Mouse (Mus musculus) liver, embryonic 14.5 days (tissue): ENCODE results near the gene Prpf8. TPM values are rescaled to one million over a fixed set of nuclear protein-coding genes. Genes with fewer than 3 reads are reported as not detected.
A peak's percentile ranks its signal among the peaks of the same experiment; 100 is the strongest.

Experiments used
- ATAC-seq: fragments of 200-750 bp; cut with Nextera tagmentation; 2 replicates; pipeline ENCODE4 v1.8.0; 2017; ENCODE audit warnings: moderate number of reproducible peaks, mild to moderate bottlenecking, moderate library complexity; ENCODE audit not compliant: insufficient read depth
- DNase-seq, 3 experiments: peaks; one replicate each; pipeline ENCODE4 v3.0.0-alpha.2; 2012 to 2013; ENCODE audit warnings: low read depth in 3 of 3, low spot score in 3 of 3
- H3K27ac ChIP-seq: fragments of 300-500 bp; sonication (generic); 2 replicates; pipeline ENCODE4 v1.5.1; 2014; ENCODE audit warnings: moderate library complexity, mild to moderate bottlenecking, control low read depth, inconsistent platforms
- H3K27me3 ChIP-seq: fragments of 300-500 bp; sonication (generic); 2 replicates; pipeline ENCODE4 v1.6.1; 2014; ENCODE audit warnings: mild to moderate bottlenecking, low read length, moderate library complexity; ENCODE audit not compliant: control insufficient read depth, insufficient read depth
- H3K36me3 ChIP-seq: fragments of 300-500 bp; sonication (generic); replicated peaks from 2 replicates; pipeline ENCODE4 v1.6.1; 2014; ENCODE audit warnings: low read depth; ENCODE audit not compliant: control insufficient read depth, insufficient read depth
- H3K4me1 ChIP-seq, 2 experiments: fragments of 200-500 bp in 1 of 2; fragments of 300-500 bp in 1 of 2; sonication (generic) in 1 of 2; replicated peaks; 2 replicates each; pipeline ENCODE4 v1.6.1; 2012 to 2014; ENCODE audit warnings: antibody characterized with exemption in 1 of 2, inconsistent platforms in 1 of 2, low read length in 1 of 2; ENCODE audit not compliant: control insufficient read depth in 2 of 2, insufficient read depth in 2 of 2
- H3K4me2 ChIP-seq: fragments of 300-500 bp; sonication (generic); 2 replicates; pipeline ENCODE4 v1.6.1; 2014; ENCODE audit warnings: low read depth, mild to moderate bottlenecking, control low read depth, moderate library complexity
- H3K4me3 ChIP-seq, 2 experiments: fragments of 200-500 bp in 1 of 2; fragments of 300-500 bp in 1 of 2; sonication (generic) in 1 of 2; 2 replicates each; pipeline ENCODE4 v1.5.1; 2012 to 2014; ENCODE audit warnings: low read depth in 2 of 2, low read length in 2 of 2, mild to moderate bottlenecking in 2 of 2, control low read depth in 1 of 2, inconsistent platforms in 1 of 2, moderate library complexity in 1 of 2; ENCODE audit not compliant: insufficient read depth in 1 of 2
- H3K9ac ChIP-seq: fragments of 300-500 bp; sonication (generic); replicated peaks from 2 replicates; pipeline ENCODE4 v1.6.1; 2014; ENCODE audit warnings: mild to moderate bottlenecking, control low read depth, moderate library complexity
- H3K9me3 ChIP-seq: fragments of 300-500 bp; sonication (generic); 2 replicates; pipeline ENCODE4 v1.6.1; 2016; ENCODE audit warnings: low read length, mixed read lengths; ENCODE audit not compliant: control insufficient read depth
- CTCF ChIP-seq: IDR thresholded peaks from 2 replicates; pipeline ENCODE4 v1.5.1; 2016; ENCODE audit warnings: antibody characterized with exemption, low read depth, control low read depth
- EP300 ChIP-seq: IDR thresholded peaks from 2 replicates; pipeline ENCODE4 v1.6.1; 2016; ENCODE audit warnings: antibody characterized with exemption, low read depth
- WGBS: fragments of 180-500 bp; shearing (Covaris S2); extraction: QIAGEN DNeasy Blood & Tissue Kit; methylation state at CpG from one replicate; pipeline ENCODE4 v1.1.7; 2014; ENCODE audit not compliant: insufficient replicate concordance; 5-methylcytosine and 5-hydroxymethylcytosine counted together
- polyA plus RNA-seq, 2 experiments: library from polyadenylated mRNA; depleted of rRNA in 1 of 2; stranded (reverse) in 1 of 2; unstranded in 1 of 2; fragments of >200 nt; fragmentation: Nextera tagmentation in 1 of 2; extraction: Ambion mirVana in 1 of 2; gene quantifications; 2 replicates each; pipeline versions ENCODE4 v1.2.1 to v1.2.3; 2012 to 2014

The Prpf8 gene
- polyA plus RNA-seq, 2 experiments, result 34.2 to 38.1 TPM

- H3K4me1 ChIP-seq, result peaks cover 8 to 11% of the 10 kb centered on the region in 2 experiments
- peaks cover 26% of the 10 kb centered on the region for H3K36me3 ChIP-seq
- TF ChIP-seq EP300 (no peak), CTCF (no peak)
- H3K4me2 ChIP-seq, result peak overlapping the region; percentile 44
- no peak overlapping the region for H3K9ac ChIP-seq
- 19% methylated on average over 3 of the region's 3 CpGs for WGBS
- no peaks in the 10 kb centered on the region for H3K27me3 ChIP-seq
- H3K27ac ChIP-seq, result no peak overlapping the region
- H3K9me3 ChIP-seq, result no peaks in the 10 kb centered on the region
- H3K4me3 ChIP-seq, result peak overlapping the region in 1 of 2 experiments; percentile 100; a peak in 2 of 4 replicates
- DNase-seq (no peak), ATAC-seq (no peak)
Measured at GRCm38 (mm10) chr11:75486192-75486591, 424 bp upstream of the Prpf8 start.

- ATAC-seq (no peak), DNase-seq (no peak)
- Histone ChIP-seq H3K27me3 (no peaks in the 10 kb centered on the region), H3K4me1 (peaks cover 8 to 11% of the 10 kb centered on the region in 2 experiments), H3K4me2 (peak overlapping the region; percentile 99), H3K9ac (peak overlapping the region; percentile 97), H3K4me3 (peak overlapping the region; percentile 74 to 100), H3K36me3 (peaks cover 39% of the 10 kb centered on the region), H3K27ac (no peak overlapping the region), H3K9me3 (no peaks in the 10 kb centered on the region)
- TF ChIP-seq EP300 (no peak), CTCF (no peak)
- 13% methylated on average over 6 of the region's 6 CpGs for WGBS
Measured at GRCm38 (mm10) chr11:75487496-75487895, 880 bp downstream of the Prpf8 start.

GRCm38 (mm10) chr11:75494296-75495049, 7.9 kb downstream of the Prpf8 start:
- H3K27me3 ChIP-seq, result no peaks in the 10 kb centered on the region
- no peak overlapping the region for H3K4me3 ChIP-seq
- no peak for DNase-seq
- no peak for ATAC-seq
- WGBS, result 84% methylated on average over 10 of the region's 10 CpGs
- peaks cover 100% of the 10 kb centered on the region for H3K36me3 ChIP-seq
- H3K27ac ChIP-seq, result no peak overlapping the region
- no peaks in the 10 kb centered on the region for H3K4me1 ChIP-seq
- H3K9ac ChIP-seq, result no peak overlapping the region
- no peak overlapping the region for H3K4me2 ChIP-seq
- H3K9me3 ChIP-seq, result no peaks in the 10 kb centered on the region
- TF ChIP-seq CTCF, result no peak
- no peak for TF ChIP-seq EP300

GRCm38 (mm10) chr11:75498126-75498525, 11.5 kb downstream of the Prpf8 start:
- H3K9me3 ChIP-seq, result no peaks in the 10 kb centered on the region
- DNase-seq (no peak), ATAC-seq (no peak)
- TF ChIP-seq EP300 (no peak), CTCF (no peak)
- no peaks in the 10 kb centered on the region for H3K27me3 ChIP-seq
- H3K4me3 ChIP-seq, result no peak overlapping the region
- H3K9ac ChIP-seq, result no peak overlapping the region
- no peaks in the 10 kb centered on the region for H3K4me1 ChIP-seq
- H3K27ac ChIP-seq, result no peak overlapping the region
- peaks cover 100% of the 10 kb centered on the region for H3K36me3 ChIP-seq
- 50% methylated on average over 1 of the region's 1 CpGs for WGBS
- no peak overlapping the region for H3K4me2 ChIP-seq

- H3K27me3 ChIP-seq, result no peaks in the 10 kb centered on the region
- H3K4me2 ChIP-seq, result no peak overlapping the region
- DNase-seq, result no peak
- peaks cover 6 to 7% of the 10 kb centered on the region in 2 experiments; a peak in 1 of 4 replicates for H3K4me1 ChIP-seq
- H3K9me3 ChIP-seq, result no peaks in the 10 kb centered on the region
- H3K9ac ChIP-seq, result no peak overlapping the region
- WGBS, result 89% methylated on average over 4 of the region's 4 CpGs
- H3K36me3 ChIP-seq, result peaks cover 60% of the 10 kb centered on the region
- no peak for TF ChIP-seq CTCF
- TF ChIP-seq EP300, result no peak
- no peak for ATAC-seq
- no peak overlapping the region for H3K4me3 ChIP-seq
- H3K27ac ChIP-seq, result no peak overlapping the region
Measured at GRCm38 (mm10) chr11:75508162-75508561, 21.5 kb downstream of the Prpf8 start.
